Mouse (Mus musculus) kidney, adult 2 months (tissue): Measurements from ENCODE around the gene Kalrn.

ENCODE experiments used
- CTCF ChIP-seq: fragments of 200-500 bp; conservative IDR thresholded peaks from 2 replicates; pipeline ENCODE4 v1.5.1; 2011; ENCODE audit warnings: low read depth, mild to moderate bottlenecking, control low read depth, low read length, moderate library complexity, mixed read lengths; ENCODE audit not compliant: insufficient read depth, insufficient read length
- POLR2A ChIP-seq: fragments of 200-500 bp; IDR thresholded peaks from one replicate; pipeline ENCODE4 v1.6.1; 2011; ENCODE audit warnings: low read depth, low read length, control low read depth

- TF ChIP-seq POLR2A (peak; percentile 80), CTCF (no peak)
Observed at GRCm38 (mm10) chr16:34095548-34096141, 477.7 kb downstream of the Kalrn start.
